Mouse (Mus musculus) natural killer cell, adult 2 months (primary cell): ENCODE results near the gene Olfr1155.

Source experiments
- DNase-seq, 2 experiments: peaks; one replicate each; pipeline ENCODE4 v3.0.0; 2022; ENCODE audit warnings: low spot score in 2 of 2

The Olfr1155 gene

DNA sequence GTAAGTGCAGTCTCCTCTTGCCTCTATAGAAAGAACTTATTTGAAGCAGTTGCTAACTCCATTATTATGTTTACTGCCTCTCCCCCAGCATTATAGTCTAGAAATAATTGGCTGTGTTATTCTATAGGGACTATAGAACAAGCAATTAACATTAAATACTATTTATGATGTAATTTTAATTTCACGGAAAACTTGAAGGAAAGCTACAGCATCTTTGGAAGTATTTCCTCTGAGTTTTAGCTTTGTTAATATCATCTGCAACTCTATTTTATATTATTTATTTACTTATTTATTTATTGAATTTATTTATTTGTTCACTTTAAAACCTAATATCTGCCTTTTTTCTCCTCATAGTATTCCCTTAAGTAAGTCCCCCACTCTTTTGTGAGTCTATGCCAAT lies at the start of gene Olfr1155:
Gene Olfr1155 (minus strand): TSS at position 101 of the 400 bp plus-strand sequence.
- DNase-seq, result no peak

DNA sequence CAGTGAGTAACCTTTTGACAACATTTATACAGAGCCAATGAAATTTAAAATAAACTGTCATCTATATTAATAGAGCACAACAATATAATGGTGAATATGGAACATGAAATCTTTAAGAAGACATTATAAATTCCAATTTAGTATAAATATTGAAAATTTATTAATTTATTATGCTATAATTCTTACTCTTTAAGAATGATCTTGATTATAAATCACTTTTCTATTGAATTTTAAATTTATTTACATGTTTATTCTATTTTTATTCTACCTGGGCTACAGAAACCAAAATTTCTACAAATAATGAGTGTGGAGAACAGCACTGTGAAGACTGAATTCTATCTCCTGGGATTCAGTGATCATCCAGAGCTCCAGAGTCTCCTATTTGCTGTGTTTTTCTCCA lies 44.9 kb upstream of the Olfr1155 start, which contains the start of gene Olfr1158:
Gene Olfr1158 (plus strand): TSS at position 301 of the 400 bp plus-strand sequence.
- DNase-seq, result no peak

DNA sequence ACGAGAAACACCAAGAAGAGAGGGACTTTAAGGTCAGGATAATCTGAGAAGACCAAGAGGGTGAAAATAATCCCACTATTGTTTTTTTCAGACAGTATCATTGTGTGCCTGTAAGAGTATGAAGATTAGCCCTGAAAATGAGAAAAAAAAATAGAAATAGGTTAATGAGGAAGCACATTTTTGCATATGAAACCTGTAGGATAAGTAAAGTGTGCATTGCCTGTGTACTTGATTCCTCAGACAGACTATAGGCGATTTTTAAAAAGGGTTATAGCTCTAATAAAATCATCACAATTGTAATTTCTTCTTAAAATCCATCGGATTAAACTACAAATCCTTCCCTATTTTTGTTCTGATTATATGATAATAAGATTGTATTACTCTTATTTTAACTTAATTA lies 29.6 kb upstream of the Olfr1155 start, which contains the start of gene Olfr74:
Gene Olfr74 (minus strand): TSS at position 101 of the 400 bp plus-strand sequence.
- no peak for DNase-seq

- DNase-seq, result no peak
Observed at GRCm38 (mm10) chr2:87968199-87968598, 23.3 kb upstream of the Olfr1155 start, which contains the start of gene Olfr1157. Gene Olfr1157, minus strand, starts transcription at chr2:87968299.

- DNase-seq, result no peak
Observed at GRCm38 (mm10) chr2:87953000-87953399, 8.1 kb upstream of the Olfr1155 start, which contains the start of gene Olfr1156. Gene Olfr1156, minus strand, starts transcription at chr2:87953100.

GRCm38 (mm10) chr2:87905066-87905465 lies 39.9 kb downstream of the Olfr1155 start, which contains the start of gene Olfr1154:
Gene Olfr1154, minus strand, starts transcription at chr2:87905166.
- no peak for DNase-seq

GRCm38 (mm10) chr2:87894662-87895061 lies 50.3 kb downstream of the Olfr1155 start, which contains the start of gene Olfr1153:
Gene Olfr1153, plus strand, starts transcription at chr2:87894962.
- DNase-seq, result no peak
